Mouse (Mus musculus) liver, adult 2 months (tissue): ENCODE results near the gene Rngtt.

Source experiments
- CTCF ChIP-seq: fragments of 200-500 bp; IDR thresholded peaks from 2 replicates; pipeline ENCODE4 v1.5.1; 2011; ENCODE audit warnings: low read depth, low read length, control low read depth
- POLR2A ChIP-seq: fragments of 200-500 bp; IDR thresholded peaks from 2 replicates; pipeline ENCODE4 v1.6.1; 2011; ENCODE audit warnings: low read length, control low read depth; ENCODE audit not compliant: insufficient read depth; ENCODE audit errors: extremely low read depth

DNA sequence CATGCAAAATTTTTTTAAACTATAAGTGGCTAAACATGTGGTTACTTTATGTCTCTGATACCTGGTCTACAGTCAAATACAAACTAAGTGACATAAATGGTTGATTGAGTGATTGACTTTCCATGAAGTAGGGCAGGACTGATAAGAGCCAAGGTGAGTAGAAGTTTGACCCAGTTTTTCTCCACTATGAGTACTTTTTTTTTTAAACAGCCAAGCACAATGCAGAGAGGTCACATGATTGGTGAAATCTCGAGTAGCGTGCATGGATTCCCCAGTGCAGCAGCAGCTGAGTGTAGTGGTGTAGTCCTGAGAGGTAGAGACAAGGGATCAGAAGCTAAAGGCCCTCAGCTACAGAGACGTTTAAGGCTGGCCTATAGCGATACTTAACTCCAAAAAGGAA, 118.7 kb downstream of the Rngtt start:
- no peak for TF ChIP-seq CTCF
- no peak for TF ChIP-seq POLR2A
